ENCODE assay signal across 16 mouse cellular contexts in the genomic region with DNA sequence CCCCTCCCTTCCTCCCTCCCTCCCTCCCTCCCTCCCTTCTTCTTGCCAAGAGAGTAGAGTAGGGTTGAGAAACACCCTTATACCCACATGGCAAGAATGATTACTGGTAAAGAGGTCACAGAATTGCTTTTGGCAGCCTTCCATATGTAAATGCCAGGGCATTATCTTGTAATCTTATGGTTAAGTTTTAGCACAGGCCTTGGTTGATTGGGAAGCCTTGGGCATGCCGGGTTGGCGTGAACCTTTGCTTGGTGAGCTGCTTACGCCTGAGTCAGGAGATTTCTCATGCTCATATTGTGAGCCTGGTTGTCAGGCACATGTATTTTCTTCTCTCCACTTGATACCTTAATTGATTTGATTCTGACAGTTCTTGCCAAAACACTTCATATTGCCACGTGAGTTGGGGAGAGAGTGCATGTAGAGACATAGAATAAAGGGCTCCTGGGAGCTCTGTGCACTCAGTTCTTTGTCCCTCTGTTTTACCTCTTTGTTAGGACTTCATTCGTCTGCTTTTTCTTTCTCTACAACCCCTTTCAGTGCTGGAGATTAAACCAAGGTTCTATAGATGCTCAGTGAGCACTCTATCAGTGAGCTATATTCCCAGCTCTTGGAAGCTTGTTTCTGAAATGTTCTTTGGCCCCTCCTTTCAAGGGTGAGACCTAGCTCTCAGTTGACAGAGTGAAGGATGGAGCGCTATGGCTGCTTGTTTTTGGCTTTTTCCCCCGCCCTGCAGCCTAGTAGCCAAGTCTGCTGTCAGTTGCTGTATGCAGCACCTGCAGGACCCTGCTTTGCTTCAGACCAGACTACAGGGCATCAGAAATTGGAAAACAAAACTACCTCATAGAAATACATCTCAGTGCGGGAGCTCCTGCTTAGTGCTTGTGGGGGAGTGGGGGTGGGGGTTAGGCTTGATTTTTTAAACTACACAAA.
A peak's percentile ranks its signal among the peaks of the same experiment; 100 is the strongest.
DNase-seq lines count a peak whose midpoint lies in the region; ATAC-seq and TF ChIP-seq lines count a peak whose summit lies in the region.
"Had no signal": no experiment of that assay in that cellular context is flagged by ENCODE, and none has a peak within 500 bp of the region (broad histone marks: within the 10 kb centered on the region; RNA-seq: fewer than 3 reads in every experiment).

No protein-coding gene starts in this region.

- no peak for DNase-seq in heart, postnatal 25 days (ENCODE audit: low spot score)
- peak; percentile 4 for DNase-seq in lung, adult 2 months
- DNase-seq in lung, postnatal 0 days (ENCODE audit: low spot score), result no peak
- DNase-seq in adrenal gland, postnatal 36 days, result peak; percentile 17 to 22
- no peak for DNase-seq in lung, postnatal 10 days
- DNase-seq: cerebellum, adult 18-20 months; gastrocnemius, postnatal 10 days; left cerebral cortex, postnatal 4 days had no signal

- no peak for TF ChIP-seq POLR2A in lung, adult 2 months (IDR thresholded peaks at IDR 0.05; ENCODE audit: borderline replicate concordance, extremely low read depth, low read depth, low read length)

- no peak for TF ChIP-seq EP300 in lung, postnatal 0 days (IDR thresholded peaks at IDR 0.05)

- no peaks in the 10 kb centered on the region for H3K27me3 ChIP-seq in heart, embryonic 13.5 days (replicated peaks)
- H3K27me3 ChIP-seq in lung, postnatal 0 days (replicated peaks; ENCODE audit: insufficient read depth, low read length), result no peaks in the 10 kb centered on the region
- no peaks in the 10 kb centered on the region for H3K27me3 ChIP-seq in forebrain, embryonic 15.5 days
- H3K27me3 ChIP-seq in hindbrain, embryonic 13.5 days, result no peaks in the 10 kb centered on the region
- H3K27me3 ChIP-seq: hindbrain, embryonic 12.5 days; liver, embryonic 15.5 days; megakaryocyte, embryonic 14.5 days had no signal

- intact Hi-C loops in heart, postnatal 25 days (cut with DNase I), result no loop called here

- ATAC-seq in heart, embryonic 13.5 days (ENCODE audit: extremely low read depth, insufficient number of reproducible peaks, low FRiP score, low TSS enrichment), result no peak
- no peak for ATAC-seq in lung, postnatal 0 days
- peak; percentile 64 for ATAC-seq in forebrain, embryonic 15.5 days (replicated peaks)
- ATAC-seq in hindbrain, embryonic 13.5 days (ENCODE audit: low FRiP score), result no peak; the same call in 1 of the 2 replicates
- ATAC-seq: intestine, postnatal 0 days had no signal

- no peak overlapping the region for H3K9ac ChIP-seq in heart, embryonic 13.5 days
- H3K9ac ChIP-seq in lung, postnatal 0 days (replicated peaks; ENCODE audit: low read depth), result no peak overlapping the region
- no peak overlapping the region for H3K9ac ChIP-seq in forebrain, embryonic 15.5 days (replicated peaks)
- H3K9ac ChIP-seq in hindbrain, embryonic 13.5 days, result no peak overlapping the region
- H3K9ac ChIP-seq: hindbrain, embryonic 12.5 days; liver, embryonic 15.5 days had no signal

- peaks cover 68% of the 10 kb centered on the region for H3K4me1 ChIP-seq in heart, embryonic 13.5 days
- no peaks in the 10 kb centered on the region for H3K4me1 ChIP-seq in lung, adult 2 months (ENCODE audit: control insufficient read depth, insufficient read depth, low read length)
- no peaks in the 10 kb centered on the region for H3K4me1 ChIP-seq in lung, postnatal 0 days (ENCODE audit: insufficient read depth, low read depth, low read length)
- H3K4me1 ChIP-seq in forebrain, embryonic 15.5 days, result peaks cover 13% of the 10 kb centered on the region
- peaks cover under 1% of the 10 kb centered on the region; the same call in 1 of the 2 replicates for H3K4me1 ChIP-seq in hindbrain, embryonic 13.5 days (replicated peaks)
- H3K4me1 ChIP-seq: hindbrain, embryonic 12.5 days; liver, embryonic 15.5 days; megakaryocyte, embryonic 14.5 days had no signal

- H3K9me3 ChIP-seq in heart, embryonic 13.5 days, result no peaks in the 10 kb centered on the region
- H3K9me3 ChIP-seq in lung, postnatal 0 days (ENCODE audit: low read length), result no peaks in the 10 kb centered on the region
- no peaks in the 10 kb centered on the region for H3K9me3 ChIP-seq in forebrain, embryonic 15.5 days
- no peaks in the 10 kb centered on the region for H3K9me3 ChIP-seq in hindbrain, embryonic 13.5 days
- H3K9me3 ChIP-seq: hindbrain, embryonic 12.5 days; liver, embryonic 15.5 days had no signal

- no peak for TF ChIP-seq CTCF in lung, adult 2 months (IDR thresholded peaks at IDR 0.05; ENCODE audit: insufficient read depth, low read length)
- TF ChIP-seq CTCF in lung, postnatal 0 days (IDR thresholded peaks at IDR 0.05), result no peak

- peaks cover 41% of the 10 kb centered on the region for H3K36me3 ChIP-seq in heart, embryonic 13.5 days
- H3K36me3 ChIP-seq in lung, postnatal 0 days (ENCODE audit: insufficient read depth, low read length), result no peaks in the 10 kb centered on the region
- no peaks in the 10 kb centered on the region for H3K36me3 ChIP-seq in forebrain, embryonic 15.5 days
- peaks cover 9% of the 10 kb centered on the region for H3K36me3 ChIP-seq in hindbrain, embryonic 13.5 days
- H3K36me3 ChIP-seq: liver, embryonic 15.5 days had no signal

- H3K27ac ChIP-seq in heart, embryonic 13.5 days (replicated peaks), result peak overlapping the region; percentile 58
- no peak overlapping the region for H3K27ac ChIP-seq in lung, postnatal 0 days (ENCODE audit: low read length)
- peak overlapping the region; percentile 72 for H3K27ac ChIP-seq in forebrain, embryonic 15.5 days (replicated peaks)
- no peak overlapping the region for H3K27ac ChIP-seq in hindbrain, embryonic 13.5 days
- H3K27ac ChIP-seq: hindbrain, embryonic 12.5 days; liver, embryonic 15.5 days had no signal

- no peak overlapping the region for H3K4me2 ChIP-seq in heart, embryonic 13.5 days
- H3K4me2 ChIP-seq in lung, postnatal 0 days (replicated peaks; ENCODE audit: low read depth, low read length), result no peak overlapping the region
- H3K4me2 ChIP-seq in forebrain, embryonic 15.5 days (replicated peaks), result no peak overlapping the region
- H3K4me2 ChIP-seq in hindbrain, embryonic 13.5 days, result no peak overlapping the region
- H3K4me2 ChIP-seq: hindbrain, embryonic 12.5 days; liver, embryonic 15.5 days had no signal

- no peak overlapping the region for H3K4me3 ChIP-seq in heart, embryonic 13.5 days
- H3K4me3 ChIP-seq in lung, adult 2 months (replicated peaks; ENCODE audit: extremely low read depth, low read depth, low read length), result no peak overlapping the region
- H3K4me3 ChIP-seq in lung, postnatal 0 days (ENCODE audit: low read depth, low read length), result no peak overlapping the region
- H3K4me3 ChIP-seq in forebrain, embryonic 15.5 days, result no peak overlapping the region
- H3K4me3 ChIP-seq in hindbrain, embryonic 13.5 days, result no peak overlapping the region
- H3K4me3 ChIP-seq: erythroblast, embryonic 14.5 days; hindbrain, embryonic 12.5 days; liver, embryonic 15.5 days; megakaryocyte, embryonic 14.5 days had no signal

- WGBS in heart, embryonic 13.5 days, result 67% methylated on average over 8 of the region's 8 CpGs
- WGBS in lung, adult 2 months, result 72% methylated on average over 8 of the region's 8 CpGs
- whole genome bisulfite sequencing in lung, postnatal 0 days, result 68% methylated on average over 8 of the region's 8 CpGs
- 17% methylated on average over 8 of the region's 8 CpGs for WGBS in forebrain, embryonic 15.5 days
- WGBS in hindbrain, embryonic 13.5 days, result 66% methylated on average over 8 of the region's 8 CpGs

Comparison
In these comparisons a context has a peak if more than half of its experiments do, and no peak if none do; other contexts are left out.
1. DNase-seq: peak in lung, adult 2 months (single experiment) and adrenal gland, postnatal 36 days (2 of 2); none in heart, postnatal 25 days (single experiment), lung, postnatal 0 days (single experiment) and lung, postnatal 10 days (single experiment).
2. H3K27ac ChIP-seq: peak in heart, embryonic 13.5 days (single experiment) and forebrain, embryonic 15.5 days (single experiment); none in lung, postnatal 0 days (single experiment) and hindbrain, embryonic 13.5 days (single experiment).